Mouse (Mus musculus) hindbrain, embryonic 12.5 days (tissue): ENCODE results near the gene Ciz1. TPM values are rescaled to one million over a fixed set of nuclear protein-coding genes. Genes with fewer than 3 reads are reported as not detected.

Source experiments
- ATAC-seq: fragments of 200-750 bp; cut with Nextera tagmentation; 2 replicates; pipeline ENCODE4 v1.8.0; 2017; ENCODE audit warnings: moderate TSS enrichment; ENCODE audit not compliant: low FRiP score
- H3K27ac ChIP-seq: fragments of 300-500 bp; sonication (generic); 2 replicates; pipeline ENCODE4 v1.5.1; 2016; ENCODE audit warnings: mild to moderate bottlenecking
- H3K27me3 ChIP-seq: fragments of 300-500 bp; sonication (generic); 2 replicates; pipeline ENCODE4 v1.6.1; 2016; ENCODE audit warnings: mild to moderate bottlenecking
- H3K36me3 ChIP-seq: fragments of 300-500 bp; sonication (generic); 2 replicates; pipeline ENCODE4 v1.6.1; 2016; ENCODE audit warnings: mild to moderate bottlenecking
- H3K4me1 ChIP-seq: fragments of 300-500 bp; sonication (generic); 2 replicates; pipeline ENCODE4 v1.6.1; 2016
- H3K4me2 ChIP-seq: fragments of 300-500 bp; sonication (generic); replicated peaks from 2 replicates; pipeline ENCODE4 v1.6.1; 2016; ENCODE audit warnings: mild to moderate bottlenecking
- H3K4me3 ChIP-seq: fragments of 300-500 bp; sonication (generic); 2 replicates; pipeline ENCODE4 v1.5.1; 2016; ENCODE audit warnings: mild to moderate bottlenecking
- H3K9ac ChIP-seq: fragments of 300-500 bp; sonication (generic); 2 replicates; pipeline ENCODE4 v1.6.1; 2016; ENCODE audit warnings: mild to moderate bottlenecking, moderate library complexity
- H3K9me3 ChIP-seq: fragments of 300-500 bp; sonication (generic); replicated peaks from 2 replicates; pipeline ENCODE4 v1.6.1; 2016; ENCODE audit warnings: mild to moderate bottlenecking
- WGBS: fragments of 180-500 bp; shearing (Covaris S2); methylation state at CpG from one replicate; pipeline ENCODE4 v1.1.7; 2016; 5-methylcytosine and 5-hydroxymethylcytosine counted together
- polyA plus RNA-seq: library from polyadenylated mRNA; unstranded; fragments of >200 nt; fragmentation: Nextera tagmentation; extraction: Ambion mirVana; gene quantifications from 2 replicates; pipeline ENCODE4 v1.2.1, GENCODE M21; 2016

Ciz1 gene
- polyA plus RNA-seq, 1 experiment from 2014 or later: 59.1 TPM

- H3K9ac ChIP-seq: no peak overlapping the region
- WGBS: 91% methylated on average over 10 of the region's 10 CpGs
- no peak for ATAC-seq
- no peaks in the 10 kb centered on the region for H3K27me3 ChIP-seq
- peaks cover 97% of the 10 kb centered on the region for H3K36me3 ChIP-seq
- no peak overlapping the region for H3K4me2 ChIP-seq
- H3K4me1 ChIP-seq: 0 out of 2 replicates have a peak, but pooled peaks cover 2% of the 10 kb centered on the region
- no peak overlapping the region for H3K27ac ChIP-seq
- no peaks in the 10 kb centered on the region for H3K9me3 ChIP-seq
- H3K4me3 ChIP-seq: no peak overlapping the region
Observed at GRCm38 (mm10) chr2:32374191-32374590, 22.1 kb downstream of the Ciz1 start.

- no peak overlapping the region for H3K4me3 ChIP-seq
- peaks cover 92% of the 10 kb centered on the region for H3K36me3 ChIP-seq
- no peak for ATAC-seq
- H3K9me3 ChIP-seq: no peaks in the 10 kb centered on the region
- H3K9ac ChIP-seq: no peak overlapping the region
- no peak overlapping the region for H3K27ac ChIP-seq
- peaks cover 10% of the 10 kb centered on the region; the same call in 1 of the 2 replicates for H3K27me3 ChIP-seq
- 0 out of 2 replicates have a peak, but pooled peaks cover 2% of the 10 kb centered on the region for H3K4me1 ChIP-seq
- H3K4me2 ChIP-seq: no peak overlapping the region
- WGBS: 92% methylated on average over 13 of the region's 13 CpGs
Observed at GRCm38 (mm10) chr2:32375317-32375940, 23.3 kb downstream of the Ciz1 start.

GRCm38 (mm10) chr2:32376963-32377362, 24.8 kb downstream of the Ciz1 start:
- WGBS: 94% methylated on average over 10 of the region's 10 CpGs
- Histone ChIP-seq H3K27me3 (peaks cover 10% of the 10 kb centered on the region; the same call in 1 of the 2 replicates), H3K36me3 (peaks cover 76% of the 10 kb centered on the region), H3K4me3 (no peak overlapping the region), H3K4me2 (no peak overlapping the region), H3K27ac (no peak overlapping the region), H3K9ac (no peak overlapping the region), H3K9me3 (no peaks in the 10 kb centered on the region), H3K4me1 (peaks cover 9% of the 10 kb centered on the region)
- no peak for ATAC-seq

- Histone ChIP-seq H3K27ac (no peak overlapping the region), H3K4me2 (no peak overlapping the region), H3K4me1 (peaks cover 12% of the 10 kb centered on the region), H3K27me3 (peaks cover 25% of the 10 kb centered on the region; the same call in 1 of the 2 replicates), H3K9me3 (no peaks in the 10 kb centered on the region), H3K4me3 (no peak overlapping the region), H3K36me3 (peaks cover 48% of the 10 kb centered on the region), H3K9ac (no peak overlapping the region)
- no peak for ATAC-seq
- WGBS: 92% methylated on average over 7 of the region's 7 CpGs
Observed at GRCm38 (mm10) chr2:32380001-32380500, 27.9 kb downstream of the Ciz1 start.

- peaks cover 36% of the 10 kb centered on the region for H3K36me3 ChIP-seq
- peak overlapping the region; percentile 92 for H3K4me2 ChIP-seq
- peak; percentile 55 for ATAC-seq
- H3K4me3 ChIP-seq: peak overlapping the region; percentile 66
- WGBS: under 1% methylated on average over 27 of the region's 27 CpGs
- peak overlapping the region; percentile 41; the same call in 1 of the 2 replicates for H3K27ac ChIP-seq
- H3K27me3 ChIP-seq: peaks cover 25% of the 10 kb centered on the region; the same call in 1 of the 2 replicates
- H3K9me3 ChIP-seq: no peaks in the 10 kb centered on the region
- H3K9ac ChIP-seq: peak overlapping the region; percentile 68
- H3K4me1 ChIP-seq: peaks cover 12% of the 10 kb centered on the region
Observed at GRCm38 (mm10) chr2:32381141-32381774, 29.1 kb downstream of the Ciz1 start.

GRCm38 (mm10) chr2:32381775-32382223, 29.7 kb downstream of the Ciz1 start, which contains the start of gene 1110008P14Rik:
Gene 1110008P14Rik, minus strand, starts transcription at chr2:32381938.
- H3K9ac ChIP-seq: peak within 1 kb of the TSS; percentile 68
- peaks cover 12% of the 10 kb centered on the region for H3K4me1 ChIP-seq
- peak within 1 kb of the TSS; percentile 66 for H3K4me3 ChIP-seq
- H3K4me2 ChIP-seq: peak within 1 kb of the TSS; percentile 92
- H3K27me3 ChIP-seq: peaks cover 25% of the 10 kb centered on the region; the same call in 1 of the 2 replicates
- H3K9me3 ChIP-seq: no peaks in the 10 kb centered on the region
- 0% methylated on average over 45 of the region's 47 CpGs for WGBS
- peak; percentile 84 for ATAC-seq
- H3K36me3 ChIP-seq: peaks cover 31% of the 10 kb centered on the region
- peak within 1 kb of the TSS; percentile 41; the same call in 1 of the 2 replicates for H3K27ac ChIP-seq

GRCm38 (mm10) chr2:32382689-32383088, 30.6 kb downstream of the Ciz1 start:
- H3K4me2 ChIP-seq: no peak overlapping the region
- H3K4me3 ChIP-seq: no peak overlapping the region
- 77% methylated on average over 2 of the region's 2 CpGs for WGBS
- H3K36me3 ChIP-seq: peaks cover 22% of the 10 kb centered on the region
- H3K9ac ChIP-seq: no peak overlapping the region
- no peaks in the 10 kb centered on the region for H3K9me3 ChIP-seq
- H3K4me1 ChIP-seq: peaks cover 12% of the 10 kb centered on the region
- no peak for ATAC-seq
- peaks cover 25% of the 10 kb centered on the region; the same call in 1 of the 2 replicates for H3K27me3 ChIP-seq
- no peak overlapping the region for H3K27ac ChIP-seq

GRCm38 (mm10) chr2:32387706-32388490, 35.8 kb downstream of the Ciz1 start, which contains the start of gene Lcn2:
Gene Lcn2, minus strand, starts transcription at chr2:32388252.
- Histone ChIP-seq H3K9me3 (no peaks in the 10 kb centered on the region), H3K9ac (no peak within 1 kb of the TSS), H3K4me1 (no peaks in the 10 kb centered on the region), H3K4me2 (no peak within 1 kb of the TSS), H3K27me3 (peaks cover 10% of the 10 kb centered on the region; the same call in 1 of the 2 replicates), H3K27ac (no peak within 1 kb of the TSS), H3K36me3 (no peaks in the 10 kb centered on the region), H3K4me3 (no peak within 1 kb of the TSS)
- ATAC-seq: no peak
- 71% methylated on average over 5 of the region's 5 CpGs for WGBS

GRCm38 (mm10) chr2:32389157-32389556, 37.0 kb downstream of the Ciz1 start:
- Histone ChIP-seq H3K4me1 (no peaks in the 10 kb centered on the region), H3K9me3 (no peaks in the 10 kb centered on the region), H3K27ac (no peak overlapping the region), H3K4me2 (no peak overlapping the region), H3K4me3 (no peak overlapping the region), H3K36me3 (no peaks in the 10 kb centered on the region), H3K9ac (no peak overlapping the region), H3K27me3 (no peaks in the 10 kb centered on the region)
- ATAC-seq: no peak
- 79% methylated on average over 2 of the region's 2 CpGs for WGBS

- no peak for ATAC-seq
- Histone ChIP-seq H3K4me1 (peaks cover 4% of the 10 kb centered on the region), H3K27ac (no peak overlapping the region), H3K4me2 (no peak overlapping the region), H3K36me3 (no peaks in the 10 kb centered on the region), H3K9ac (0 out of 2 replicates have a peak overlapping the region, but pooled peaks have one; percentile 18), H3K27me3 (no peaks in the 10 kb centered on the region), H3K9me3 (no peaks in the 10 kb centered on the region), H3K4me3 (no peak overlapping the region)
- 81% methylated on average over 8 of the region's 8 CpGs for WGBS
Observed at GRCm38 (mm10) chr2:32390871-32391270, 38.7 kb downstream of the Ciz1 start.

GRCm38 (mm10) chr2:32392063-32392462, 39.9 kb downstream of the Ciz1 start:
- H3K9me3 ChIP-seq: no peaks in the 10 kb centered on the region
- ATAC-seq: no peak
- no peaks in the 10 kb centered on the region for H3K27me3 ChIP-seq
- H3K4me2 ChIP-seq: no peak overlapping the region
- H3K4me1 ChIP-seq: peaks cover 8% of the 10 kb centered on the region
- no peak overlapping the region for H3K4me3 ChIP-seq
- H3K9ac ChIP-seq: no peak overlapping the region
- no peak overlapping the region for H3K27ac ChIP-seq
- WGBS: 82% methylated on average over 5 of the region's 5 CpGs
- no peaks in the 10 kb centered on the region for H3K36me3 ChIP-seq

GRCm38 (mm10) chr2:32394973-32395372, 42.8 kb downstream of the Ciz1 start:
- Histone ChIP-seq H3K4me2 (peak overlapping the region; percentile 83), H3K27me3 (no peaks in the 10 kb centered on the region), H3K27ac (peak overlapping the region; percentile 89), H3K9me3 (no peaks in the 10 kb centered on the region), H3K9ac (peak overlapping the region; percentile 76), H3K4me1 (peaks cover 16% of the 10 kb centered on the region), H3K4me3 (peak overlapping the region; percentile 67), H3K36me3 (peaks cover 3% of the 10 kb centered on the region; the same call in 1 of the 2 replicates)
- 3% methylated on average over 8 of the region's 8 CpGs for WGBS
- no peak for ATAC-seq
